Mouse (Mus musculus): Measurements from ENCODE around the gene Rnf220. TPM values are rescaled to one million over a fixed set of nuclear protein-coding genes. Genes with fewer than 3 reads are reported as not detected.

Gene Rnf220
- total RNA-seq, 4 experiments from 2014 or later, result 202 to 206 (median 204) TPM

GRCm38 (mm10) chr4:117438919-117439318 is 57.9 kb downstream of the Rnf220 start:
- DNase-seq (ENCODE audit: low spot score in 2 of 2), result no peak

- no peak for DNase-seq (ENCODE audit: low spot score in 2 of 2)
These were observed 58.8 kb downstream of the Rnf220 start for GRCm38 (mm10) chr4:117438064-117438463.

GRCm38 (mm10) chr4:117436995-117437660 is 59.7 kb downstream of the Rnf220 start:
- DNase-seq (ENCODE audit: low spot score in 2 of 2), result no peak

GRCm38 (mm10) chr4:117434336-117434735 is 62.5 kb downstream of the Rnf220 start:
- DNase-seq (ENCODE audit: low spot score in 2 of 2), result no peak

GRCm38 (mm10) chr4:117429604-117430003 is 67.2 kb downstream of the Rnf220 start:
- DNase-seq (ENCODE audit: low spot score in 2 of 2), result no peak

GRCm38 (mm10) chr4:117427540-117427939 is 69.3 kb downstream of the Rnf220 start:
- DNase-seq (ENCODE audit: low spot score in 2 of 2), result no peak

- no peak for DNase-seq (ENCODE audit: low spot score in 2 of 2)
These were observed 75.8 kb downstream of the Rnf220 start for GRCm38 (mm10) chr4:117421077-117421476.

GRCm38 (mm10) chr4:117416827-117417226 is 80.0 kb downstream of the Rnf220 start:
- no peak for DNase-seq (ENCODE audit: low spot score in 2 of 2)

- no peak for DNase-seq (ENCODE audit: low spot score in 2 of 2)
These were observed 86.8 kb downstream of the Rnf220 start for GRCm38 (mm10) chr4:117410049-117410410.

- peak; percentile 11 to 75 for DNase-seq (ENCODE audit: low spot score in 2 of 2)
These were observed 87.5 kb downstream of the Rnf220 start for GRCm38 (mm10) chr4:117409144-117410048.

GRCm38 (mm10) chr4:117407945-117408344 is 88.9 kb downstream of the Rnf220 start:
- no peak for DNase-seq (ENCODE audit: low spot score in 2 of 2)

- DNase-seq (ENCODE audit: low spot score in 2 of 2), result no peak
These were observed 90.9 kb downstream of the Rnf220 start for GRCm38 (mm10) chr4:117405999-117406398.

- DNase-seq (ENCODE audit: low spot score in 2 of 2), result no peak
These were observed 91.6 kb downstream of the Rnf220 start for GRCm38 (mm10) chr4:117405211-117405610.

GRCm38 (mm10) chr4:117403411-117403810 is 93.4 kb downstream of the Rnf220 start:
- no peak for DNase-seq (ENCODE audit: low spot score in 2 of 2)

- DNase-seq (ENCODE audit: low spot score in 2 of 2), result peak in 1 of 2 experiments; percentile 18
These were observed 99.7 kb downstream of the Rnf220 start for GRCm38 (mm10) chr4:117397128-117397527.

- DNase-seq (ENCODE audit: low spot score in 2 of 2), result no peak
These were observed 103.8 kb downstream of the Rnf220 start for GRCm38 (mm10) chr4:117393027-117393426.

- no peak for DNase-seq (ENCODE audit: low spot score in 2 of 2)
These were observed 104.5 kb downstream of the Rnf220 start for GRCm38 (mm10) chr4:117392391-117392790.

- no peak for DNase-seq (ENCODE audit: low spot score in 2 of 2)
These were observed 104.9 kb downstream of the Rnf220 start for GRCm38 (mm10) chr4:117391966-117392365.

- DNase-seq (ENCODE audit: low spot score in 2 of 2), result no peak
These were observed 105.7 kb downstream of the Rnf220 start for GRCm38 (mm10) chr4:117390850-117391795.

- no peak for DNase-seq (ENCODE audit: low spot score in 2 of 2)
These were observed 107.4 kb downstream of the Rnf220 start for GRCm38 (mm10) chr4:117389264-117390054.

- DNase-seq (ENCODE audit: low spot score in 2 of 2), result no peak
These were observed 111.6 kb downstream of the Rnf220 start for GRCm38 (mm10) chr4:117385247-117385646.
